Mouse (Mus musculus): ENCODE measurements around the gene Gm11569. TPM values are rescaled to one million over a fixed set of nuclear protein-coding genes. Genes with fewer than 3 reads are reported as not detected.
"Not testable (repeated sequence)": the region's sequence is repeated elsewhere in the genome, so short reads cannot be mapped to it uniquely, and the experiment has no call there.

Gm11569 gene
- polyA plus RNA-seq, 1 experiment from 2014 or later: not detected

GRCm38 (mm10) chr11:99780604-99781003 lies 18.1 kb downstream of the Gm11569 start, which contains the start of gene Krtap4-8:
Gene Krtap4-8, minus strand, starts transcription at chr11:99780704.
- no peaks in the 10 kb centered on the region for H3K27me3 ChIP-seq (ENCODE audit: control insufficient read depth, insufficient read depth, low read length)
- ATAC-seq (ENCODE audit: insufficient read depth, low FRiP score, low TSS enrichment) (no peak), DNase-seq (ENCODE audit: low spot score) (no peak)
- H3K9me3 ChIP-seq (ENCODE audit: control insufficient read depth, low read length): no peaks in the 10 kb centered on the region
- no peak within 1 kb of the TSS for H3K27ac ChIP-seq (ENCODE audit: low read depth, low read length)
- H3K4me2 ChIP-seq (ENCODE audit: low read depth): no peak within 1 kb of the TSS
- H3K9ac ChIP-seq (ENCODE audit: low read length): no peak within 1 kb of the TSS
- WGBS: 92% methylated on average over 2 of the region's 2 CpGs
- H3K36me3 ChIP-seq (ENCODE audit: control insufficient read depth, insufficient read depth, low read length): no peaks in the 10 kb centered on the region
- H3K4me1 ChIP-seq (ENCODE audit: control insufficient read depth, insufficient read depth, low read length): peaks cover 5% of the 10 kb centered on the region; the same call in 1 of the 2 replicates
- no peak within 1 kb of the TSS for H3K4me3 ChIP-seq (ENCODE audit: low read depth, low read length)

- Histone ChIP-seq H3K27me3 (ENCODE audit: control insufficient read depth, insufficient read depth, low read length) (no peaks in the 10 kb centered on the region), H3K4me1 (ENCODE audit: control insufficient read depth, insufficient read depth, low read length) (peaks cover 5% of the 10 kb centered on the region; the same call in 1 of the 2 replicates), H3K4me3 (ENCODE audit: low read depth, low read length) (no peak overlapping the region), H3K9ac (ENCODE audit: low read length) (no peak overlapping the region), H3K9me3 (ENCODE audit: control insufficient read depth, low read length) (no peaks in the 10 kb centered on the region), H3K4me2 (ENCODE audit: low read depth) (no peak overlapping the region), H3K36me3 (ENCODE audit: control insufficient read depth, insufficient read depth, low read length) (no peaks in the 10 kb centered on the region), H3K27ac (ENCODE audit: low read depth, low read length) (no peak overlapping the region)
- ATAC-seq (ENCODE audit: insufficient read depth, low FRiP score, low TSS enrichment) (no peak), DNase-seq (ENCODE audit: low spot score) (peak; percentile 15)
- WGBS: 35% methylated on average over 7 of the region's 7 CpGs
Observed at GRCm38 (mm10) chr11:99778401-99778800, 20.3 kb downstream of the Gm11569 start.

- H3K36me3 ChIP-seq (ENCODE audit: control insufficient read depth, insufficient read depth, low read length); H3K27ac ChIP-seq (ENCODE audit: low read depth, low read length); ATAC-seq (ENCODE audit: insufficient read depth, low FRiP score, low TSS enrichment): not testable (repeated sequence)
Observed at GRCm38 (mm10) chr11:99772813-99773212, 25.9 kb downstream of the Gm11569 start, which contains the start of gene Gm11595. Gene Gm11595, minus strand, starts transcription at chr11:99772913.

GRCm38 (mm10) chr11:99768410-99768809 lies 30.3 kb downstream of the Gm11569 start:
- Histone ChIP-seq H3K4me1 (ENCODE audit: control insufficient read depth, insufficient read depth, low read length) (no peaks in the 10 kb centered on the region), H3K36me3 (ENCODE audit: control insufficient read depth, insufficient read depth, low read length) (no peaks in the 10 kb centered on the region), H3K9ac (ENCODE audit: low read length) (no peak overlapping the region), H3K27ac (ENCODE audit: low read depth, low read length) (no peak overlapping the region), H3K4me3 (ENCODE audit: low read depth, low read length) (no peak overlapping the region), H3K4me2 (ENCODE audit: low read depth) (no peak overlapping the region), H3K9me3 (ENCODE audit: control insufficient read depth, low read length) (no peaks in the 10 kb centered on the region), H3K27me3 (ENCODE audit: control insufficient read depth, insufficient read depth, low read length) (no peaks in the 10 kb centered on the region)
- no peak for DNase-seq (ENCODE audit: low spot score)
- no peak for ATAC-seq (ENCODE audit: insufficient read depth, low FRiP score, low TSS enrichment)
- 81% methylated on average over 2 of the region's 2 CpGs for WGBS

More at GRCm38 (mm10) chr11:99772813-99773212, 25.9 kb downstream of the Gm11569 start, which contains the start of gene Gm11595:
- not testable (repeated sequence) for H3K9ac ChIP-seq (ENCODE audit: low read length); H3K27me3 ChIP-seq (ENCODE audit: control insufficient read depth, insufficient read depth, low read length); H3K4me3 ChIP-seq (ENCODE audit: low read depth, low read length); H3K9me3 ChIP-seq (ENCODE audit: control insufficient read depth, low read length); H3K4me2 ChIP-seq (ENCODE audit: low read depth); DNase-seq (ENCODE audit: low spot score); H3K4me1 ChIP-seq (ENCODE audit: control insufficient read depth, insufficient read depth, low read length)

GRCm38 (mm10) chr11:99758877-99759276 lies 39.9 kb downstream of the Gm11569 start:
- Histone ChIP-seq H3K4me1 (ENCODE audit: control insufficient read depth, insufficient read depth, low read length) (no peaks in the 10 kb centered on the region), H3K36me3 (ENCODE audit: control insufficient read depth, insufficient read depth, low read length) (no peaks in the 10 kb centered on the region)
- 92% methylated on average over 1 of the region's 1 CpGs for WGBS

More at GRCm38 (mm10) chr11:99758877-99759276, 39.9 kb downstream of the Gm11569 start:
- no peaks in the 10 kb centered on the region for H3K9me3 ChIP-seq (ENCODE audit: control insufficient read depth, low read length)
- H3K27me3 ChIP-seq (ENCODE audit: control insufficient read depth, insufficient read depth, low read length): no peaks in the 10 kb centered on the region
- no peak overlapping the region for H3K4me2 ChIP-seq (ENCODE audit: low read depth)
- H3K9ac ChIP-seq (ENCODE audit: low read length): no peak overlapping the region
- no peak overlapping the region for H3K27ac ChIP-seq (ENCODE audit: low read depth, low read length)
- ATAC-seq (ENCODE audit: insufficient read depth, low FRiP score, low TSS enrichment) (no peak), DNase-seq (ENCODE audit: low spot score) (no peak)
- no peak overlapping the region for H3K4me3 ChIP-seq (ENCODE audit: low read depth, low read length)

Other genes starting within 250 kb of the Gm11569 start
- gene Krtap3-3, start 248.1 kb downstream of the Gm11569 start, polyA plus RNA-seq (2014; fragmentation: Nextera tagmentation; extraction: Ambion mirVana): not detected in 2 replicates
- gene Krtap3-2, start 242.1 kb downstream of the Gm11569 start, polyA plus RNA-seq (2014; fragmentation: Nextera tagmentation; extraction: Ambion mirVana): not detected in 2 replicates
- not detected in 2 replicates for gene Gm11939, start 239.5 kb downstream of the Gm11569 start, polyA plus RNA-seq (2014; fragmentation: Nextera tagmentation; extraction: Ambion mirVana)
- not detected in 2 replicates for gene Krtap3-1, start 232.3 kb downstream of the Gm11569 start, polyA plus RNA-seq (2014; fragmentation: Nextera tagmentation; extraction: Ambion mirVana)
- gene Krtap1-5, start 217.9 kb downstream of the Gm11569 start, polyA plus RNA-seq (2014; fragmentation: Nextera tagmentation; extraction: Ambion mirVana): not detected in 2 replicates
- gene Krtap1-4, start 215.3 kb downstream of the Gm11569 start, polyA plus RNA-seq (2014; fragmentation: Nextera tagmentation; extraction: Ambion mirVana): not detected in 2 replicates
- gene Krtap1-3, start 207.6 kb downstream of the Gm11569 start, polyA plus RNA-seq (2014; fragmentation: Nextera tagmentation; extraction: Ambion mirVana): not detected in 2 replicates
- gene Krtap9-3, start 200.8 kb downstream of the Gm11569 start, polyA plus RNA-seq (2014; fragmentation: Nextera tagmentation; extraction: Ambion mirVana): not detected in 2 replicates
- not detected in 2 replicates for gene Gm11938, start 195.6 kb downstream of the Gm11569 start, polyA plus RNA-seq (2014; fragmentation: Nextera tagmentation; extraction: Ambion mirVana)
- gene Gm11937, start 188.7 kb downstream of the Gm11569 start, polyA plus RNA-seq (2014; fragmentation: Nextera tagmentation; extraction: Ambion mirVana): not detected in 2 replicates
- not detected in 2 replicates for gene Krtap2-4, start 184.1 kb downstream of the Gm11569 start, polyA plus RNA-seq (2014; fragmentation: Nextera tagmentation; extraction: Ambion mirVana)
- gene Gm11562, start 178.5 kb downstream of the Gm11569 start, polyA plus RNA-seq (2014; fragmentation: Nextera tagmentation; extraction: Ambion mirVana): not detected in 2 replicates
- gene Krtap4-1, start 170.7 kb downstream of the Gm11569 start, polyA plus RNA-seq (2014; fragmentation: Nextera tagmentation; extraction: Ambion mirVana): not detected in 2 replicates
- not detected in 2 replicates for gene Krtap4-2, start 163.8 kb downstream of the Gm11569 start, polyA plus RNA-seq (2014; fragmentation: Nextera tagmentation; extraction: Ambion mirVana)
- gene Krtap4-7, start 154.8 kb downstream of the Gm11569 start, polyA plus RNA-seq (2014; fragmentation: Nextera tagmentation; extraction: Ambion mirVana): not detected in 2 replicates
- gene Gm11555, start 148.7 kb downstream of the Gm11569 start, polyA plus RNA-seq (2014; fragmentation: Nextera tagmentation; extraction: Ambion mirVana): not detected in 2 replicates
- gene Gm11563, start 140.0 kb downstream of the Gm11569 start, polyA plus RNA-seq (2014; fragmentation: Nextera tagmentation; extraction: Ambion mirVana): not detected in 2 replicates
- gene Krtap4-6, start 133.0 kb downstream of the Gm11569 start, polyA plus RNA-seq (2014; fragmentation: Nextera tagmentation; extraction: Ambion mirVana): not detected in 2 replicates
- gene Gm14190, start 108.2 kb downstream of the Gm11569 start, polyA plus RNA-seq (2014; fragmentation: Nextera tagmentation; extraction: Ambion mirVana): not detected in 2 replicates
- gene Gm14180, start 64.6 kb downstream of the Gm11569 start, polyA plus RNA-seq (2014; fragmentation: Nextera tagmentation; extraction: Ambion mirVana): not detected in 2 replicates
- gene Gm11595, start 26.0 kb downstream of the Gm11569 start, polyA plus RNA-seq (2014; fragmentation: Nextera tagmentation; extraction: Ambion mirVana): not detected in 2 replicates
- gene Krtap4-8, start 18.2 kb downstream of the Gm11569 start, polyA plus RNA-seq (2014; fragmentation: Nextera tagmentation; extraction: Ambion mirVana): not detected in 2 replicates
- gene Krtap4-9, start 13.7 kb downstream of the Gm11569 start, polyA plus RNA-seq (2014; fragmentation: Nextera tagmentation; extraction: Ambion mirVana): not detected in 2 replicates
- gene Gm11596, start 5.5 kb downstream of the Gm11569 start, polyA plus RNA-seq (2014; fragmentation: Nextera tagmentation; extraction: Ambion mirVana): not detected in 2 replicates
- not detected in 2 replicates for gene Gm11554, start 5.5 kb upstream of the Gm11569 start, polyA plus RNA-seq (2014; fragmentation: Nextera tagmentation; extraction: Ambion mirVana)
- gene Krtap4-13, start 11.0 kb upstream of the Gm11569 start, polyA plus RNA-seq (2014; fragmentation: Nextera tagmentation; extraction: Ambion mirVana): not detected in 2 replicates
- not detected in 2 replicates for gene Gm11564, start 16.7 kb upstream of the Gm11569 start, polyA plus RNA-seq (2014; fragmentation: Nextera tagmentation; extraction: Ambion mirVana)
- not detected in 2 replicates for gene 2300003K06Rik, start 39.1 kb upstream of the Gm11569 start, polyA plus RNA-seq (2014; fragmentation: Nextera tagmentation; extraction: Ambion mirVana)
- not detected in 2 replicates for gene Krtap4-16, start 52.7 kb upstream of the Gm11569 start, polyA plus RNA-seq (2014; fragmentation: Nextera tagmentation; extraction: Ambion mirVana)
- not detected in 2 replicates for gene Gm11568, start 59.0 kb upstream of the Gm11569 start, polyA plus RNA-seq (2014; fragmentation: Nextera tagmentation; extraction: Ambion mirVana)
- gene Gm11559, start 65.5 kb upstream of the Gm11569 start, polyA plus RNA-seq (2014; fragmentation: Nextera tagmentation; extraction: Ambion mirVana): not detected in 2 replicates
- gene Krtap9-1, start 74.5 kb upstream of the Gm11569 start, polyA plus RNA-seq (2014; fragmentation: Nextera tagmentation; extraction: Ambion mirVana): not detected in 2 replicates
- 0.23 TPM in 1 of 2 replicates, not detected in the other for gene Gm11567, start 80.3 kb upstream of the Gm11569 start, polyA plus RNA-seq (2014; fragmentation: Nextera tagmentation; extraction: Ambion mirVana)
- not detected in 2 replicates for gene Krtap31-1, start 109.0 kb upstream of the Gm11569 start, polyA plus RNA-seq (2014; fragmentation: Nextera tagmentation; extraction: Ambion mirVana)
- gene Gm11565, start 115.8 kb upstream of the Gm11569 start, polyA plus RNA-seq (2014; fragmentation: Nextera tagmentation; extraction: Ambion mirVana): not detected in 2 replicates
- gene Krtap31-2, start 137.4 kb upstream of the Gm11569 start, polyA plus RNA-seq (2014; fragmentation: Nextera tagmentation; extraction: Ambion mirVana): not detected in 2 replicates
- not detected in 2 replicates for gene Krtap9-5, start 149.5 kb upstream of the Gm11569 start, polyA plus RNA-seq (2014; fragmentation: Nextera tagmentation; extraction: Ambion mirVana)
- not detected in 2 replicates for gene Krtap29-1, start 180.1 kb upstream of the Gm11569 start, polyA plus RNA-seq (2014; fragmentation: Nextera tagmentation; extraction: Ambion mirVana)
- 0.20 TPM in 1 of 2 replicates, not detected in the other for gene Krtap16-1, start 187.7 kb upstream of the Gm11569 start, polyA plus RNA-seq (2014; fragmentation: Nextera tagmentation; extraction: Ambion mirVana)
- not detected in 2 replicates for gene Krtap17-1, start 195.1 kb upstream of the Gm11569 start, polyA plus RNA-seq (2014; fragmentation: Nextera tagmentation; extraction: Ambion mirVana)
- gene Krt33a, start 217.3 kb upstream of the Gm11569 start, polyA plus RNA-seq (2014; fragmentation: Nextera tagmentation; extraction: Ambion mirVana): not detected in 2 replicates
- not detected in 2 replicates for gene Krt33b, start 230.9 kb upstream of the Gm11569 start, polyA plus RNA-seq (2014; fragmentation: Nextera tagmentation; extraction: Ambion mirVana)
- gene Krt34, start 242.6 kb upstream of the Gm11569 start, polyA plus RNA-seq (2014; fragmentation: Nextera tagmentation; extraction: Ambion mirVana): not detected in 2 replicates

Measured in neural tube, embryonic 11.5 days (tissue).